Mouse (Mus musculus) left cerebral cortex, adult 2 months (tissue): ENCODE results near the gene Dmxl2. TPM values are rescaled to one million over a fixed set of nuclear protein-coding genes. Genes with fewer than 3 reads are reported as not detected.

Source experiments
- DNase-seq, 2 experiments: peaks; one replicate each; pipeline ENCODE4 v3.0.0; 2021 to 2022; ENCODE audit warnings: low spot score in 2 of 2, mixed read lengths in 1 of 2; ENCODE audit errors: extremely low spot score in 1 of 2
- H3K27ac ChIP-seq: fragments of 200-600 bp; 2 replicates; pipeline ENCODE4 v1.8.1; 2022
- H3K4me3 ChIP-seq: fragments of 200-600 bp; 2 replicates; pipeline ENCODE4 v1.8.1; 2022
- CTCF ChIP-seq: fragments of 200-600 bp; IDR thresholded peaks from 2 replicates; pipeline ENCODE4 v1.8.1; 2022; ENCODE audit warnings: antibody characterized with exemption, mild to moderate bottlenecking, moderate library complexity
- intact Hi-C: fragments of 180-260 bp; cut with DNase I; formaldehyde crosslinking; loops from one replicate; pipeline ENCODE4 v1.15.1; 2025
- long read RNA-seq, 2 experiments: library from polyadenylated mRNA; stranded (forward); transcript quantifications; one replicate each; pipeline ENCODE4 v2.0.0; 2021; ENCODE audit warnings: borderline mapping rate in 2 of 2
- total RNA-seq, 2 experiments: library from RNA; stranded (reverse); gene quantifications; 2 replicates each; pipeline ENCODE4 v1.2.3; 2021

Gene Dmxl2
- total RNA-seq = 100 to 1,000 TPM; 203 to 220 TPM
- long read RNA-seq, experiment 1, full-length matches to known transcripts = 2 of 22 reads
- long read RNA-seq, experiment 1, partial matches to known transcripts = 13 of 22 reads
- long read RNA-seq, experiment 1, other reads (novel, unspliced or antisense) = 7 of 22 reads
- long read RNA-seq, experiment 2, full-length matches to known transcripts = 1 of 26 reads
- long read RNA-seq, experiment 2, partial matches to known transcripts = 14 of 26 reads
- long read RNA-seq, experiment 2, other reads (novel, unspliced or antisense) = 11 of 26 reads

DNA sequence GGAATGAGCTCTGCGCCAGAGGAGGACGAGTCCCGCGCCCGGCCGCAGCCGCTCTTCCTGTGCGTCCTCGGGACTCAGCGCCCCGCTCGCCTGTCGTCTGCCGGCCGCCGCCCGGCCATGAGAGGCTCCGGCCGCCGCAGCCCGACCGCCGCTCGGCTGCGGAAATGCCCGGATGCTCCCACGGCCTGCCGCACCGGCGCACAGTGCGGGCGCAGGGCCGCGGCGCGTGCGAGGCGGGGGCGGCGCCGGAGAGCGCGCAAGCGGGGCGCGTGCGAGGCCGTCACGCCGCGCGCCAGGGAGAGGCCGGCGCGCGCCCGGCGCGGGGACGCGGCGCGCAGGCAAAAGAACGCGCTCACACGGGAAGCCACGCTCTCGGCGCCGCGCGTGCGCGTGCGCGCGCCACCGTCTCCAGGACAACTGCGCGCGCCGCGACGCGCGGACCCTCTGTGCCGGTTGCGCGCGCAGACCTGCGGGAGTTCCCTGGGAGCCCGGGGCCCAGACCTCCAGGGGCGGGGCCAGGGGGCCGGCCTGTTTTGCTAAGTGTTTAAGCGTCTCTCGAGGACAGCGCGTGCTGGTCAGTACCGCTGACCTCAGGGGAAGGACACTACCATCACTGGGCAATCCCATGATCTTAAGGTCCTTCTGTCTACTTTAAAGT is at the start of gene Dmxl2:
Gene Dmxl2 (minus strand): TSS at position 174 of the 658 bp plus-strand sequence.
- peak within 1 kb of the TSS; percentile 98 for H3K27ac ChIP-seq
- TF ChIP-seq CTCF = no peak
- peak within 1 kb of the TSS; percentile 91 for H3K4me3 ChIP-seq
- peak; percentile 87 to 88 for DNase-seq
- intact Hi-C loops = no loop called here

GRCm38 (mm10) chr9:54549433-54549832 is 48.0 kb upstream of the Dmxl2 start:
- Histone ChIP-seq H3K27ac (no peak overlapping the region), H3K4me3 (no peak overlapping the region)
- DNase-seq = no peak
- intact Hi-C loops = loop anchor here (5.0 kb wide), 1 partner anchor 62 kb away; no protein-coding TSS in a partner anchor
- TF ChIP-seq CTCF = no peak

GRCm38 (mm10) chr9:54547536-54547935 is 46.1 kb upstream of the Dmxl2 start:
- peak; percentile 54 to 61 for DNase-seq
- Histone ChIP-seq H3K4me3 (no peak overlapping the region), H3K27ac (no peak overlapping the region)
- peak; percentile 89 for TF ChIP-seq CTCF
- intact Hi-C loops = loop anchor here (1.0 to 5.0 kb wide), 2 partner anchors 60 to 109 kb away; no protein-coding TSS in a partner anchor

GRCm38 (mm10) chr9:54544954-54545315 is 43.5 kb upstream of the Dmxl2 start:
- TF ChIP-seq CTCF = no peak
- Histone ChIP-seq H3K27ac (no peak overlapping the region), H3K4me3 (no peak overlapping the region)
- intact Hi-C loops = loop anchor here (5.0 kb wide), 1 partner anchor 58 kb away; no protein-coding TSS in a partner anchor
- no peak for DNase-seq

DNA sequence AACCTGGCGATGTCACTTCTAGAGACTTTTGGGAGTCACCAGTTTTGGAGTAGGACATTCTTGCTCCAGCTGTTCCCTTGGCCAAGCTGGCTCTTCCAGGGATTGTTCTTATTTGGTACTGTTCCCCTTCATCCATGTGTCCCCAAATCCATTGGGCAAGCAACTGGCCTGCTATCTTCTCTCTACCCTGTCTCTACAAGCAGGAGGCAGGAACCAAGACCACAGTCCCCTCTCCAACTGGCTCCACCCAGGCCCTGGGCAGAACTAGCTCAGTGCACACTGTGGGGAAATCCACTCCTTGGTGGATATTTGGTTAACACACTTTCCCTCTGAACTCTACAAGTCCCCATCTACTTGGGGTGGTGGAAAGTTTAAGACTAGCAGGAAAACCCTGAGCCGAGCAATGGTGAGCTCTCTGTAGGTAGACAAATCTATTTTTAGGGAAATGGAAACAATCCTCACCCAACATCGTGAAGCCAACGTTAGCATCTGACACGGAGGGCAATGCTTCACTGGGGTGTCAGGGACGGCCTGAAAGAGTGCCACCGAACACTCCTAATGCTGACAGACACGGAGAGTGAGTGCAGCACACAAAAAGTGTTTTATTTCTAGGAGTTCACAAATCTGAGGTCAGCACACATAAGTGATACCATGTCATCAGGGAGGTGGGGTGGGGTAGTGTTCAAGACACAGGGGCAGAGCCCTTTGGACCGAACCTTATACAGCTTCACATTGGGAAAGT is 43.0 kb upstream of the Dmxl2 start:
- intact Hi-C loops = no loop called here
- TF ChIP-seq CTCF = no peak

GRCm38 (mm10) chr9:54540801-54541200 is 39.4 kb upstream of the Dmxl2 start:
- no peak for TF ChIP-seq CTCF
- no peak overlapping the region for H3K4me3 ChIP-seq
- H3K27ac ChIP-seq = no peak overlapping the region; the same call in 1 of the 2 replicates
- intact Hi-C loops = no loop called here
- DNase-seq = no peak

More for the DNA sequence above, 43.0 kb upstream of the Dmxl2 start:
- Histone ChIP-seq H3K4me3 (no peak overlapping the region), H3K27ac (no peak overlapping the region)
- no peak for DNase-seq

- TF ChIP-seq CTCF = no peak
- no peak within 1 kb of the TSS for H3K27ac ChIP-seq
- intact Hi-C loops = no loop called here
Measured at GRCm38 (mm10) chr9:54538684-54539083, 37.3 kb upstream of the Dmxl2 start, which contains the start of gene Sh2d7. TSS of gene Sh2d7 (plus strand) at chr9:54538984.

DNA sequence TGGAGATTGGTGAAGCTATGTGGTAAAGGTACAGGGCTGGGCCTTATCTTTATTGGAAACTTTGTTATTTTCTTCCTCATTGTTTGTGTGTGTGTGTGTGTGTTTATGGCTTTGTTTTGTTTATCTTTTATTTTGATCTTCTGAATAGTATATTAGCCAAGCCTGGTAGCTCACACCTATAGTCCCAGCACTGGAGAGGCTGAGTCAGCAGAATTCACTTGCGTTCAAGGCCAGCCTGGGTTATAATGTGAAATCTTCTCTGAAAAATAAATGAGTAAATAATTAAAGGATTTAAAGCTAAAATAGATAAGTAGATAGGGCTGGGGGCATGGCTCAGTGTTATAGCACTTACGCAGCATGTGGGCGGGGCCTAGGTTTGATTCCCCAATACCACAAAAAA is 36.8 kb upstream of the Dmxl2 start:
- intact Hi-C loops = no loop called here
- DNase-seq = no peak
- TF ChIP-seq CTCF = no peak
- H3K27ac ChIP-seq = no peak overlapping the region
- H3K4me3 ChIP-seq = no peak overlapping the region

More at GRCm38 (mm10) chr9:54538684-54539083, 37.3 kb upstream of the Dmxl2 start, which contains the start of gene Sh2d7:
- DNase-seq = no peak
- no peak within 1 kb of the TSS for H3K4me3 ChIP-seq

DNA sequence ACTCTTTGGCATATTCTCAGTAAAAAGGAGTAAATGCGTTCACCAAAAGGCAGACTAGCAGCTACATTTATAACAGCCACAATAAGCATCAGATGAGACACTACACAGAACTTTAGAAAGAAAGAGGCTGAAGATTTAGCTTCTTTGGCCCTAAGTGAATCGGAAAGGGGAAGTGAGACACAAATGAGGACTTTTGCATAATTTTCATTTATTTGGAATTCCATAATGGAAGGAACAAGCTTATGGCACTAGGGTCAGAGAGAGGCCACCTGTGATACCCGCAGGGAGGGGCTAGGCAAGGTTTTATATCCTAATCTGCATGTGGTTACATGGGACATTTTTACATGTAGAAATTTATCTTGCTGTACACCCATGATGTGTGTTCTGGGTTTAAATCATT is 36.1 kb upstream of the Dmxl2 start:
- Histone ChIP-seq H3K27ac (no peak overlapping the region), H3K4me3 (no peak overlapping the region)
- intact Hi-C loops = no loop called here
- TF ChIP-seq CTCF = no peak
- no peak for DNase-seq

GRCm38 (mm10) chr9:54537030-54537429 is 35.6 kb upstream of the Dmxl2 start:
- intact Hi-C loops = no loop called here
- no peak overlapping the region for H3K27ac ChIP-seq
- no peak for DNase-seq
- no peak for TF ChIP-seq CTCF
- no peak overlapping the region for H3K4me3 ChIP-seq

DNA sequence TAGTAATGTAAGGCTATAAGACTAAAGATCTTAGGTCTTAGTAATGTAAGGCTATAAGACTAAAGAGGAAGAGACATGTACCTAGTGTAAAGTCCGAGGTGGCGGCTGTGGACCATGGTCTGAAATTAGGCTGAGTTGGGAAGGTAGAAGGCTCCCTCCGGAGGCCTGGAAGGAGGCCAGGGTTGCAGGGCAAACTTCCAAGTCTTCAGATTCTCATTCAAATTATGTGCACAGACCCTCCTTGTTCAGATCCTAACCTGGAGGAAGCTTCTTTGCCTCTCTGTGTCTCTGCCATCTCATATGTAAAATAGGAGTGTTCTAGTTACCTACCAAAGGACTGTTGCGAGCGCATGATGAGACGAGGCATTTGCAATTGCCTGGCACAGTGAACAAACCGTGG is 34.8 kb upstream of the Dmxl2 start:
- DNase-seq = no peak
- intact Hi-C loops = no loop called here

GRCm38 (mm10) chr9:54533975-54534374 is 32.5 kb upstream of the Dmxl2 start:
- intact Hi-C loops = no loop called here
- peak overlapping the region; percentile 24; the same call in 1 of the 2 replicates for H3K27ac ChIP-seq

More for the DNA sequence above, 34.8 kb upstream of the Dmxl2 start:
- Histone ChIP-seq H3K4me3 (no peak overlapping the region), H3K27ac (no peak overlapping the region)
- no peak for TF ChIP-seq CTCF

More at GRCm38 (mm10) chr9:54533975-54534374, 32.5 kb upstream of the Dmxl2 start:
- DNase-seq = peak; percentile 66 to 77
- no peak for TF ChIP-seq CTCF
- no peak overlapping the region for H3K4me3 ChIP-seq
